Mouse (Mus musculus): ENCODE measurements around the gene Olfr1361. TPM values are rescaled to one million over a fixed set of nuclear protein-coding genes. Genes with fewer than 3 reads are reported as not detected.

Gene Olfr1361
- polyA plus RNA-seq (2015; fragmentation: Nextera tagmentation; extraction: Ambion mirVana): not detected in 2 replicates

GRCm38 (mm10) chr13:21663286-21663685 is at the start of gene Olfr1361:
Olfr1361 (minus strand) TSS chr13:21663386.
- H3K27ac ChIP-seq (ENCODE audit: low read length): no peak within 1 kb of the TSS
- no peak for TF ChIP-seq EP300 (IDR thresholded peaks at IDR 0.05)

DNA sequence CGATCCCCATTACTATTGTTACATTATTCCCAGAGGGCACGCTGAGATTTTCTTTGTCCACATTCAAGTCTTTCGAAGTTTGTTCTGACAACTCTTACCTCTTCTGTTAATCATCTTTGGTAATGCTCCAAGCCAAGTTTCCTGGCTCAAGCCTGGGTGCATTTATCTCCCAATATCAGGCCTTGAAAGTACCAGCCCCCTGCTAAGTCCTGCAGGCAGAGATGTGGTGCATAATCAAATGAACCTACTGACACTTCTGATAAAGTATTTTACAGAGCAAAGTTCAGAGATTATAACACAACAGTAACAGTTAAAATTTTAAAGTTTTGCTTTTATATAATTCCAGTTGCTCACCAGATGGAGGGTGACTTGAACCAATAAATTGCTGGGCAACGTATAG is 48.5 kb upstream of the Olfr1361 start:
- peaks cover 8% of the 10 kb centered on the region; the same call in 1 of the 2 replicates for H3K4me1 ChIP-seq (ENCODE audit: insufficient read depth, low read depth, low read length)
- no peak overlapping the region for H3K27ac ChIP-seq (ENCODE audit: low read length)
- no peak overlapping the region for H3K9ac ChIP-seq (replicated peaks; ENCODE audit: low read depth)
- no peak for DNase-seq (ENCODE audit: low spot score)
- peak overlapping the region; percentile 60 for H3K4me2 ChIP-seq (replicated peaks; ENCODE audit: low read depth, low read length)
- TF ChIP-seq CTCF (IDR thresholded peaks at IDR 0.05) (no peak), EP300 (IDR thresholded peaks at IDR 0.05) (no peak)
- no peaks in the 10 kb centered on the region for H3K36me3 ChIP-seq (ENCODE audit: insufficient read depth, low read length)
- no peak overlapping the region for H3K4me3 ChIP-seq (ENCODE audit: low read depth, low read length)
- ATAC-seq: no peak
- no peaks in the 10 kb centered on the region for H3K27me3 ChIP-seq (replicated peaks; ENCODE audit: insufficient read depth, low read length)
- H3K9me3 ChIP-seq (ENCODE audit: low read length): no peaks in the 10 kb centered on the region
- WGBS: 31% methylated on average over 4 of the region's 4 CpGs

More at GRCm38 (mm10) chr13:21663286-21663685, at the start of gene Olfr1361:
- ATAC-seq (no peak), DNase-seq (ENCODE audit: low spot score) (no peak)
- no peak within 1 kb of the TSS for H3K4me3 ChIP-seq (ENCODE audit: low read depth, low read length)
- no peak within 1 kb of the TSS for H3K4me2 ChIP-seq (replicated peaks; ENCODE audit: low read depth, low read length)
- H3K36me3 ChIP-seq (ENCODE audit: insufficient read depth, low read length): no peaks in the 10 kb centered on the region
- no peak within 1 kb of the TSS for H3K9ac ChIP-seq (replicated peaks; ENCODE audit: low read depth)
- 55% methylated on average over 2 of the region's 2 CpGs for WGBS
- no peaks in the 10 kb centered on the region for H3K9me3 ChIP-seq (ENCODE audit: low read length)
- no peaks in the 10 kb centered on the region for H3K27me3 ChIP-seq (replicated peaks; ENCODE audit: insufficient read depth, low read length)
- H3K4me1 ChIP-seq (ENCODE audit: insufficient read depth, low read depth, low read length): no peaks in the 10 kb centered on the region

GRCm38 (mm10) chr13:21710821-21711525 is 47.8 kb upstream of the Olfr1361 start:
- peaks cover 8% of the 10 kb centered on the region; the same call in 1 of the 2 replicates for H3K4me1 ChIP-seq (ENCODE audit: insufficient read depth, low read depth, low read length)
- ATAC-seq: peak; percentile 76
- H3K9me3 ChIP-seq (ENCODE audit: low read length): no peaks in the 10 kb centered on the region
- no peak overlapping the region for H3K9ac ChIP-seq (replicated peaks; ENCODE audit: low read depth)
- peak overlapping the region; percentile 60 for H3K4me2 ChIP-seq (replicated peaks; ENCODE audit: low read depth, low read length)
- no peaks in the 10 kb centered on the region for H3K36me3 ChIP-seq (ENCODE audit: insufficient read depth, low read length)
- no peaks in the 10 kb centered on the region for H3K27me3 ChIP-seq (replicated peaks; ENCODE audit: insufficient read depth, low read length)
- H3K4me3 ChIP-seq (ENCODE audit: low read depth, low read length): peak overlapping the region; percentile 72
- TF ChIP-seq EP300 (IDR thresholded peaks at IDR 0.05) (no peak), CTCF (IDR thresholded peaks at IDR 0.05) (no peak)
- H3K27ac ChIP-seq (ENCODE audit: low read length): no peak overlapping the region
- peak; percentile 71 for DNase-seq (ENCODE audit: low spot score)
- WGBS: 3% methylated on average over 22 of the region's 22 CpGs

GRCm38 (mm10) chr13:21710031-21710711 is 47.0 kb upstream of the Olfr1361 start:
- peak; percentile 83 for ATAC-seq
- H3K4me3 ChIP-seq (ENCODE audit: low read depth, low read length): peak overlapping the region; percentile 72

GRCm38 (mm10) chr13:21706669-21707068 is 43.5 kb upstream of the Olfr1361 start:
- no peaks in the 10 kb centered on the region for H3K36me3 ChIP-seq (ENCODE audit: insufficient read depth, low read length)
- H3K4me1 ChIP-seq (ENCODE audit: insufficient read depth, low read depth, low read length): no peaks in the 10 kb centered on the region
- 65% methylated on average over 4 of the region's 4 CpGs for WGBS
- TF ChIP-seq EP300 (IDR thresholded peaks at IDR 0.05) (no peak), CTCF (IDR thresholded peaks at IDR 0.05) (no peak)
- no peaks in the 10 kb centered on the region for H3K27me3 ChIP-seq (replicated peaks; ENCODE audit: insufficient read depth, low read length)
- H3K4me3 ChIP-seq (ENCODE audit: low read depth, low read length): no peak overlapping the region
- DNase-seq (ENCODE audit: low spot score) (no peak), ATAC-seq (no peak)
- H3K9me3 ChIP-seq (ENCODE audit: low read length): no peaks in the 10 kb centered on the region
- H3K4me2 ChIP-seq (replicated peaks; ENCODE audit: low read depth, low read length): no peak overlapping the region
- H3K9ac ChIP-seq (replicated peaks; ENCODE audit: low read depth): no peak overlapping the region
- no peak overlapping the region for H3K27ac ChIP-seq (ENCODE audit: low read length)

More at GRCm38 (mm10) chr13:21710031-21710711, 47.0 kb upstream of the Olfr1361 start:
- peak overlapping the region; percentile 74 for H3K27ac ChIP-seq (ENCODE audit: low read length)
- peak; percentile 33; the same call in 1 of the 2 replicates for TF ChIP-seq EP300 (IDR thresholded peaks at IDR 0.05)
- peak; percentile 88 for TF ChIP-seq CTCF (IDR thresholded peaks at IDR 0.05)
- peaks cover 4% of the 10 kb centered on the region; the same call in 1 of the 2 replicates for H3K4me1 ChIP-seq (ENCODE audit: insufficient read depth, low read depth, low read length)
- DNase-seq (ENCODE audit: low spot score): peak; percentile 95
- WGBS: under 1% methylated on average over 32 of the region's 32 CpGs
- H3K9me3 ChIP-seq (ENCODE audit: low read length): no peaks in the 10 kb centered on the region
- H3K27me3 ChIP-seq (replicated peaks; ENCODE audit: insufficient read depth, low read length): no peaks in the 10 kb centered on the region
- peak overlapping the region; percentile 37; the same call in 1 of the 2 replicates for H3K9ac ChIP-seq (replicated peaks; ENCODE audit: low read depth)
- peak overlapping the region; percentile 60 for H3K4me2 ChIP-seq (replicated peaks; ENCODE audit: low read depth, low read length)
- H3K36me3 ChIP-seq (ENCODE audit: insufficient read depth, low read length): no peaks in the 10 kb centered on the region

GRCm38 (mm10) chr13:21697811-21698210 is 34.6 kb upstream of the Olfr1361 start, which contains the start of gene Olfr1359:
Olfr1359 (plus strand) TSS chr13:21698111.
- H3K4me1 ChIP-seq (ENCODE audit: insufficient read depth, low read depth, low read length): no peaks in the 10 kb centered on the region
- H3K36me3 ChIP-seq (ENCODE audit: insufficient read depth, low read length): no peaks in the 10 kb centered on the region
- DNase-seq (ENCODE audit: low spot score): no peak
- no peak within 1 kb of the TSS for H3K4me2 ChIP-seq (replicated peaks; ENCODE audit: low read depth, low read length)
- no peak for ATAC-seq
- no peak within 1 kb of the TSS for H3K27ac ChIP-seq (ENCODE audit: low read length)
- no peak within 1 kb of the TSS for H3K4me3 ChIP-seq (ENCODE audit: low read depth, low read length)
- no peak within 1 kb of the TSS for H3K9ac ChIP-seq (replicated peaks; ENCODE audit: low read depth)
- no peak for TF ChIP-seq CTCF (IDR thresholded peaks at IDR 0.05)
- TF ChIP-seq EP300 (IDR thresholded peaks at IDR 0.05): no peak
- no peaks in the 10 kb centered on the region for H3K9me3 ChIP-seq (ENCODE audit: low read length)
- no peaks in the 10 kb centered on the region for H3K27me3 ChIP-seq (replicated peaks; ENCODE audit: insufficient read depth, low read length)
